Mouse (Mus musculus) urinary bladder, adult 18-20 months (tissue): ENCODE results near the gene Hist1h2bq.

Source experiments
- DNase-seq, 2 experiments: peaks; one replicate each; pipeline ENCODE4 v3.0.0; 2022; ENCODE audit warnings: low spot score in 2 of 2, mixed read lengths in 2 of 2

Gene Hist1h2bq

GRCm38 (mm10) chr13:21789925-21790324 lies 20.1 kb downstream of the Hist1h2bq start:
- no peak for DNase-seq

- DNase-seq, result no peak
Measured at GRCm38 (mm10) chr13:21787760-21788593, 22.0 kb downstream of the Hist1h2bq start.

GRCm38 (mm10) chr13:21786899-21787629 lies 22.9 kb downstream of the Hist1h2bq start, which contains the start of the genes Hist1h2an and Hist1h2bp:
Hist1h2an (minus strand) TSS chr13:21787218.
Hist1h2bp (plus strand) TSS chr13:21787461.
- DNase-seq, result peak; percentile 69 to 88

- no peak for DNase-seq
Measured at GRCm38 (mm10) chr13:21786189-21786898, 23.7 kb downstream of the Hist1h2bq start.

- no peak for DNase-seq
Measured at GRCm38 (mm10) chr13:21784311-21784710, 25.7 kb downstream of the Hist1h2bq start.

- DNase-seq, result no peak
Measured at GRCm38 (mm10) chr13:21783734-21784161, 26.2 kb downstream of the Hist1h2bq start.

- DNase-seq, result no peak
Measured at GRCm38 (mm10) chr13:21783255-21783617, 26.8 kb downstream of the Hist1h2bq start, which contains the start of gene Hist1h3i. Hist1h3i (minus strand) TSS chr13:21783370.

GRCm38 (mm10) chr13:21782361-21783254 lies 27.4 kb downstream of the Hist1h2bq start:
- DNase-seq, result peak in 1 of 2 experiments; percentile 11

GRCm38 (mm10) chr13:21781639-21782038 lies 28.4 kb downstream of the Hist1h2bq start:
- DNase-seq, result no peak

GRCm38 (mm10) chr13:21781021-21781555 lies 28.9 kb downstream of the Hist1h2bq start:
- DNase-seq, result no peak

GRCm38 (mm10) chr13:21779767-21780731 lies 29.9 kb downstream of the Hist1h2bq start, which contains the start of gene Hist1h1b:
Hist1h1b (minus strand) TSS chr13:21780625.
- DNase-seq, result peak; percentile 11 to 39

GRCm38 (mm10) chr13:21778814-21779766 lies 30.9 kb downstream of the Hist1h2bq start:
- peak; percentile 15 to 16 for DNase-seq
